Mouse (Mus musculus) frontal cortex, postnatal 14 days (tissue): Measurements from ENCODE around the gene Olfr19.
"Not testable (repeated sequence)": the region's sequence is repeated elsewhere in the genome, so short reads cannot be mapped to it uniquely, and the experiment has no call there.

ENCODE experiments used
- DNase-seq, 2 experiments: peaks; one replicate each; pipeline ENCODE4 v3.0.0; 2022; ENCODE audit warnings: low spot score in 2 of 2

The Olfr19 gene

DNA sequence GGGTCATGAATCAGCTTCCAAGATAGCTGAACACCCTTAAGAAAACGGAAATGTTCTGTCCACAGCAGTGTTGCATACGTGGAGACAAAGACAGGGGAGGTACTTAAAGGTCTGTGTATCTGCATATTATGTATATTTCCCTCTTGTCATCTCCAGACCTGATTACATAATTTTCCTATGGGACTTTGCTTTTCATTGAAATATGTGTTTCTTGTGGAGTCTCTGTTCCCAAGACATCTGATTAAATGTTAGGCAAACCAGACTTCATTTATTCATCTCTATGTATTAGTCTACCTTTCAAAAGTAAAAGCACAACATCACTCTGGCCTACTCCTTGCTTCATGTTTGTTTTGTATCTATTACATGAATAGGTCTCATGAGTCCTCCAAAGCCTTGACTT is at the start of gene Olfr19:
TSS of gene Olfr19 (minus strand) at position 101 of the 400 bp plus-strand sequence.
- DNase-seq = no peak

GRCm38 (mm10) chr16:16684975-16685374 is 8.8 kb upstream of the Olfr19 start:
- DNase-seq = no peak

GRCm38 (mm10) chr16:16684053-16684452 is 7.8 kb upstream of the Olfr19 start:
- DNase-seq = no peak

DNA sequence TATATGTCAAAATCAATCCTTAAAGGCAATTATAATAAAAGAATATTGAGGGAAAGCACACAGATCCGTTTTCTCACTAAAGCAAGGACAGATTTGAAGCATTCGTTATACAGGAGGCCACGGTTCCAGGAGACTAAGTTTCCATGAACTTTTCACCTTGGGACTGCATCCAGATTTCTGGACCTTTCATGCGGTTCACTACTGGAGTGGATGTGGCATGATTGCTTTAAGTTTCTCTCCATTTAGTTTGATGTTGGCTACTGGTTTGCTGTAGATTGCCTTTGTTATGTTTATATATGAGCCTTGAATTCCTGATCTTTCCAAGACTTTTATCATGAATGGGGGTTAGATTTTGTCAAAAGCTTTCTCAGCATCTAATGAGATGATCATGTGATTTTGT is 11.2 kb downstream of the Olfr19 start:
- no peak for DNase-seq

DNA sequence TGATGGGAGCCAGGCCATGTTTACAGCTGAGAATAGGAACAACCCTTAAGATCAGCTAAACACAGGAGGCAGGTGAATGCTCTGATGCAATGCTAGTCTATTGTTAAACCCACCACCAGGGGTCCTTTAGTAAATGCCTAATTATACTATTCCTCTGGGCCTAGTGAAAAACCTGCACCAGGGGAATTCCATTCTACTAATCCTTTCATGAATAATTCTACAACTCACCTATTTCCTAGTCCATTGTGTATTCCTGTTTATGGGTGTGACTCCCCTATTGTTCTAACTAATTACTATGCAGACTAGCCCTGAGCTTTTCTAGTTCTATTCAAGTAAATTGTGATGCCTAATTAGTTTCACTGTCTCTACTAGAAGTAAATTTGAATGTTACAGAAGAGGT is 11.7 kb downstream of the Olfr19 start:
- DNase-seq = not testable (repeated sequence)

DNA sequence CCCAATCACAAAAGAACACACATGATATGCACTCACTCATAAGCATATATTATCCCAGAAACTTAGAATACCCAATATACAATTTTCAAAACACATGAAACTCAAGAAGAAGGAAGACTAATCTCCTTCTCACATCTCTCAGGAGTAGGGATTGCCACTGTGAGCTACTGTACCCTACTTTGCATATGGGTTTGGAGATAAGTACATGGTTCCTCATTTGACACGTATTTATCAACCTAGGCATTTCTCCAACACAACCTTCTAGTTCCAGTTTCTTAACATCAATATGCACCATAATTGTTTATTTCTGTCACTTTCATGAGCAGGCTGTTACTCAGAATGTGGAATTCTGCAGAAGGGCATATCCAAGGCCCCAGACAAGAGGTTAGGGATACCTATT is 31.1 kb downstream of the Olfr19 start:
- no peak for DNase-seq

- no peak for DNase-seq
These were observed 42.5 kb downstream of the Olfr19 start for GRCm38 (mm10) chr16:16633730-16634129.
